Mouse (Mus musculus): ENCODE data around the gene Fbxo40.
A peak's percentile ranks its signal among the peaks of the same experiment; 100 is the strongest.

Gene Fbxo40

GRCm38 (mm10) chr16:36989999-36990625, at the start of gene Fbxo40:
TSS of gene Fbxo40 (minus strand) at chr16:36990467.
- DNase-seq (ENCODE audit: low spot score), result no peak

GRCm38 (mm10) chr16:37034751-37035150, 44.5 kb upstream of the Fbxo40 start:
- no peak for DNase-seq (ENCODE audit: low spot score)

- no peak for DNase-seq (ENCODE audit: low spot score)
Measured at GRCm38 (mm10) chr16:37031996-37032395, 41.7 kb upstream of the Fbxo40 start.

- no peak for DNase-seq (ENCODE audit: low spot score)
Measured at GRCm38 (mm10) chr16:37027581-37027980, 37.3 kb upstream of the Fbxo40 start.

GRCm38 (mm10) chr16:37012336-37012735, 22.1 kb upstream of the Fbxo40 start:
- DNase-seq (ENCODE audit: low spot score), result peak; percentile 22

GRCm38 (mm10) chr16:37011922-37012289, 21.6 kb upstream of the Fbxo40 start:
- DNase-seq (ENCODE audit: low spot score), result no peak

GRCm38 (mm10) chr16:37011061-37011921, 21.0 kb upstream of the Fbxo40 start, which contains the start of gene Polq:
TSS of gene Polq (plus strand) at chr16:37011786.
- peak; percentile 95 for DNase-seq (ENCODE audit: low spot score)

- peak; percentile 74 for DNase-seq (ENCODE audit: low spot score)
Measured at GRCm38 (mm10) chr16:37010370-37010769, 20.1 kb upstream of the Fbxo40 start.

- no peak for DNase-seq (ENCODE audit: low spot score)
Measured at GRCm38 (mm10) chr16:37009262-37009661, 19.0 kb upstream of the Fbxo40 start.

GRCm38 (mm10) chr16:36999366-36999972, 9.2 kb upstream of the Fbxo40 start:
- DNase-seq (ENCODE audit: low spot score), result no peak

- DNase-seq (ENCODE audit: low spot score), result no peak
Measured at GRCm38 (mm10) chr16:36997650-36998049, 7.4 kb upstream of the Fbxo40 start.

- no peak for DNase-seq (ENCODE audit: low spot score)
Measured at GRCm38 (mm10) chr16:36989493-36989892, 774 bp downstream of the Fbxo40 start.

- no peak for DNase-seq (ENCODE audit: low spot score)
Measured at GRCm38 (mm10) chr16:36988066-36988465, 2.2 kb downstream of the Fbxo40 start.

GRCm38 (mm10) chr16:36987399-36987798, 2.9 kb downstream of the Fbxo40 start:
- DNase-seq (ENCODE audit: low spot score), result no peak

GRCm38 (mm10) chr16:36985636-36986042, 4.6 kb downstream of the Fbxo40 start:
- DNase-seq (ENCODE audit: low spot score), result peak; percentile 10

GRCm38 (mm10) chr16:36983796-36984195, 6.5 kb downstream of the Fbxo40 start:
- no peak for DNase-seq (ENCODE audit: low spot score)

GRCm38 (mm10) chr16:36979127-36979526, 11.1 kb downstream of the Fbxo40 start:
- DNase-seq (ENCODE audit: low spot score), result no peak

GRCm38 (mm10) chr16:36963415-36963814, 26.9 kb downstream of the Fbxo40 start:
- DNase-seq (ENCODE audit: low spot score), result no peak

GRCm38 (mm10) chr16:36955106-36955505, 35.2 kb downstream of the Fbxo40 start:
- DNase-seq (ENCODE audit: low spot score), result no peak

GRCm38 (mm10) chr16:36951029-36951428, 39.2 kb downstream of the Fbxo40 start:
- no peak for DNase-seq (ENCODE audit: low spot score)

- no peak for DNase-seq (ENCODE audit: low spot score)
Measured at GRCm38 (mm10) chr16:36949614-36950336, 40.5 kb downstream of the Fbxo40 start.

GRCm38 (mm10) chr16:36947646-36948197, 42.5 kb downstream of the Fbxo40 start:
- DNase-seq (ENCODE audit: low spot score), result no peak
